Mouse (Mus musculus) cerebellum, postnatal 25 days (tissue): Measurements from ENCODE around the gene Glce.

Experiments
- DNase-seq, 2 experiments: peaks; one replicate each; pipeline ENCODE4 v3.0.0; 2021; ENCODE audit warnings: mixed read lengths in 2 of 2

Glce gene

DNA sequence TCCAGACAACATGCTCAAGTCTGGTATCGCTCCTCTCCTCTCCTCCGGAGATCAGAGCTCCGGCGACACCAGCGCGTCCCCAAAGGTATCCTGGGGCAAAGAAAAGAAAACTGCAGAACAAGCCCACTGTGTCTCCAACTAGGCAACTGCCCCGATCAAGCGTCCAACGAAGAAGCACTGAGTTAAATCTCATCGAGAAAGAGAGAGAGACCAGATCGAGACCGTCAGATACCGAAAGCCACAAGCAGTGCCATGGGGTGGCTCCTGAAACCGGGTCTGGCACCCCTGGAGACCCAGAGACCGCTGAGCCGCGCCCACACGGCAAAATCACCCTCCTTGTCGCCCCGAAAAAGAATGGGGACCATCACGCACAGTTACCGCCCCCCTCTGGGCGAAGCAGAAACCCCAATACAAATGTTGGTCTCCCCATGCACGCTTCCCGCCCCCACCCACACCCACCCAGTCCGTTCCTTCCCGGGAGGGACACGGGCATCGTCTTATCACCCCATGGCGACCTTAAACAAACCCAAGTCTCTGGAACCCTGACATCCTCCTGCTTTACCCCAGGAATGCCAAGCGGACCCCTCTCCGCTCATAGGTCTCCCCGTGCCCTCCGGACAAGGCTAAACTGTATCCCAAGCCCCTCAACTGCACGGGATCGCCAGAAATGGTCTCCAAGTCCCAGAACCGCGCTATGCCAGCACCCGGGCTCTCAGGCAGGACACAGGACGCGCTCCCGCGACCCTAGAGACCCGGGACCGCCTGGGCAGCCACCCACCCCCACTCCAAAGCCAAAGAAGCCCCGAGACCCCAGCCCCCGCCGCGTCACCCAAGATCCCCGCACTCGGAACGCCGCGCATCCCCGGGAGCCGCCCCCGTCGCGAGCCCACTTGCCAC lies 656 bp downstream of the Glce start:
- peak; percentile 61 to 72 for DNase-seq

DNA sequence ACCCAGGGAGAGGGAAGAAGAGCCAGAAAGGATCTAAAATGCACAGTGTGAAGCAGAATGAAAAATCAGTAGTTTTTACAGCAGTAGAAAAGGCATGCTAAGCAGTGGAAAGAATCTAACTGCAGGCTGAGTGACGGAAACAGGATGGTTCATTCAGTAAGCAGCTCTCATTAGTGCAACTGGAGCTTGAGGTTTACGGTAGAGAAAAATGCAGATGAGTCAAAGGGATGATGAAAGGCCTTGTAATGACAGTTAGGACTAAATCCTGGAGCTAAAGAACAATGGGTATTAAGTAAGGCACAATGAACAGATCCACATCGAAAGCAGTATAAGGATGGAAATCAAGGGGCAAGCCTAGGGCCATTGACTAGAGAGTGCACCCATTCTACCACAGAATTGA lies 3.7 kb downstream of the Glce start:
- no peak for DNase-seq

DNA sequence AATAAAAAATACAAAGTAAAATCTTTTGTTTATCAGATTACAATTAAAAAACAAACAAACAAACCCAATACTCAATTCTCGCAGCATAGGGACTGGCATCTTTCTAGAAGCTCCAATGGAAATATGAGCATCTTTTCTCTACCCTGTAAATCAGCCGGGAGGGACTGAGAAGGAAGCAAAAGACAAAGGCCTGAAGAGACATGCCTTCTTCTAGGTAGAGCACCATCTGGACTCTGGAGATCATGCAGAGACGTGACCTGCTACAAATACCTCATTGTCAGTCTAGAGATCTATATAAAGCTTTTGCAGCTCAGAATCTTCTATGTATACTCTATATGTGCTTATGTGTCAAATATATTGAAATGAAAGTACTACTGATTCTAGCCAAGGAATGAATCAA lies 6.6 kb downstream of the Glce start:
- DNase-seq, result peak; percentile 50 to 70

DNA sequence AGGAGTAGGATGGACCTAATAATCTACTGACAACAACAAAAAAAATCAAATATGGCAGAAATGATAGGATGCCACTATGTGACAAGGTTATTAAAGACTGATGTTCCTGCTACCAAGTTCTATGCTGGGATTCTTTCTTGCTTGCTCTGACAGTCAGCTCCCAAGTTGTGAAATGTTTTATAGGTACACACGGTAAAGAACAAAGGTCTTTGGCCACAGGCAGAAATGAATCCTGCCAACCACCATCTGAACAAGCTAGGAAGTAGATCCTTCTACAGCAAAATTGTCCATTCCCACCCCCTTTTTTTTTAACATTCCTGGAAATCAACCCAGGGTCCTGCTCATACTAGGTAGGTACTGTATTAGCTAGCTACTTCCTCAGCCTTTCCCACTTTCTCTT lies 25.9 kb downstream of the Glce start:
- no peak for DNase-seq

DNA sequence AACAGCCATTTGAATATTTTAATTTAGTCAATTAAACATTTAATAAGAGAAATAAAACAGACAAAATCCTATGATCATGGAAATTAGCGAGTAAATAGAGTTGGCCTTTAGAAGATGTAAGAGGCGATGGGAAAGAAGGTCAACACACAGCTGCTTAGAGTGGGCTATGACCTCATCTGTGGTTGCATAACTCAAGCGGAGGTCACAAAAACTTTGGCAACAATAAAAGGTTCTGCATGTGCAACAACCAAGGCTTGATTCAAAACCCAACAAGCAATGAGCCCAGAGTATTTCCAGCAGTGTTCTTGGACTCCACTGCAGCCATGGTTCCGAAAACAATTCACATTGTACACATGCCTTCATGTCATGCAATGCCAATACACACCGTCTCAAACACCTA lies 30.9 kb downstream of the Glce start:
- DNase-seq, result no peak

DNA sequence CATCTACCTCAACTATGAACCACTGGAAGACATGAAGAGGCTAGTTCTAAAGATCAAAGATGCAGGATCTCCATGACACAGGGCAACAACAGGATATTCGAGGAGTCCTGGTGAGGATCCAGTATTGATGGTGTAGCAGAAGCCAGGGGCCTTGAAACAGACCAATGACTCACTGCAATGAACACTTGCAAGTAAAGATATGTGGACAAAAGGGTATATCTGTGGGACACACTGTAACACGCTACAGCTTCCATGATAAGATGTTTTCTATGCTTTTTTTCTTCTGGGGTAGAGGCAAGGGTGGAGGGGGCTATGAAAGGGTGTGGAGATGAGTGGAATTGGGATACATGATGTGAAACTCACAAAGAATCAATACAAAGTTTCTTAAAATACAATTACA lies 36.9 kb downstream of the Glce start:
- DNase-seq, result no peak

DNA sequence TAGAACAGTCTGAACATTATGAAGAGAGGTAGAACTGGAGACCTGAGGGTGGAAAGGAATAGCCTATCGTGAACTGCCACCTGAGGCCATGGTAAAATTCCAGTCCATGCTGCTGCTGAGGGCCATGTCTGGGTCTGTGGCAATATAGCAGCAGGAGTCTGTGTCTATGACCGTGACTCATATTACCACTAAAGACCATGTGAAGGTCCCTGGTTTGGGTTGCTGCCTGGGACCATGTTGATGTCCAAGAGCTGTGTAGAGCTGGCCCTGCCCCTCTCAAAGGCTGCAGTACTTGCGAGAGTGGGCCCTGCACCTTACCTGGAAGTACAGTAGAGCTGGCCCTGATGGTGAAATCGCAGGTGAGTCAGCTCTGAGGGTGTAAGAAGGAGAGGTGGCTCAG lies 37.6 kb downstream of the Glce start:
- DNase-seq, result no peak

DNA sequence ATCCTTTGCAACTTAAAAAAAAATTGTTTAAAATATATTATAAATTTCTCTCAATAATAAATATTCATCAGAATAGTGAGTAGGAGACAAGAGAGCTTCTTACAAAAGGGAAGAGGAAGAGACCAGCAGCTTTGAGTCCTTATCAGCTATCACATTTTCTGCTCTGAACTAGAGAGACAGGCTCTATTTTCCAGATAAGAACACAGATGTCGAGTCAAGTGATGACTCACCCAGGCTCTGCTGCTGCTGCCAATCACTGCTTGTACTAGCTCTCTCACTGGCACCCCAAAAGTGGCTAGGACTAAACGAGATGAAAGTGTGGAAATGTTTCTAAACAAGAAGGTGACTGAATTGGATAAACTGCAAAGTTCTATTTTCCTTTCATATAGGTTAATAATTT lies 39.5 kb downstream of the Glce start:
- DNase-seq, result no peak

DNA sequence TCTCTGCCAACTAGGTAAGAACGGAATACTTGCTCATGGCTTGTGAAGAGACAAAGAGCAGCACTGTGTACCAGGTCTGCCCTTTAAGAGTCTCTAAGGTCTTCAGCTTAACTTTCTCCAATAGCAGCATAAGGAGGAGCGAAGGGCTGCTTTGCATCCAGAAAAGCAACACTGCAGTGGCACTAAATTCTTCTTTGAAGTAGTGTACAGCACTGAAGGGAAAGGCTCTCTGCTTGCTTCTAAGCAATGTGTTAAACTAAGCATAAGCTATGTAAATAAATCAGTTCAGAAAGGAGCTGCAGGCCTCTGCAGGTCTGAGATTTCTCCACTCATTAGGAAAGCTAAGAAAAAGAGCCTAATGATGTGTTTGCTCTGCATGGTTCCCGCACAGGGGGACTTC lies 40.9 kb downstream of the Glce start:
- DNase-seq, result no peak

DNA sequence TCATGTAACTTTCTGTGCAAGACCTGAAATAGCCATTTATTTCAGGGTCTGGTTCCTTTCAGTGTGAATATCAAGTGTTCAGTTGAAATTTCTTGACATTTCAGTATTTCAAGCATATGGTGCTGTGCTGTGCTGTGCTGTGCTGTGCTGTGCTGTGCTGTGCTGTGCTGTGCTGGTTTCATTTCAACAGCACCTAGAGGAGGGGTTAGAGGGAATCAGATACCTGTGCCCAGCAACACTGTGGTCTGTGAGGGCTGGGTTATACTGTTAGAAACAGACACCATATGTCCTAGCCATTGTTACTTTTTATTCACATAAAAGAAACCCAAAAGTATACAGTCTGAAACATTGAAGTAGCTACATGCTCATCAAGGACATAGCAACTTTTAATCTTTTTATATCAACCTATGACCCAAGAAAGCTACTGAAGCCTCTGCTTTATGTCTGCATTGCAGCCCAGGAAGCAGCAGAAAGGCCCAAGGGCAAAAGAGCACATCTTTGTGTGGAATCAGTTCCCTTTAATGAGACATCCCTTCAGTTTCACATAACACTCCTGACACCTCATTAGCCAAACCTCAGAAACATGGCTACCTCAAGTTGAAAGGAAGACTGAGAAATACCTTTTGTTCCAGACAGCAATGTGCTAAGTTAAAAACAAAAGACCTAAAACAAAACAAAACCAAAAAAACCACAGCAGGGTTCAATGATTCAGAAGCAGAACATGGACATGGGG lies 42.3 kb downstream of the Glce start:
- DNase-seq, result no peak

DNA sequence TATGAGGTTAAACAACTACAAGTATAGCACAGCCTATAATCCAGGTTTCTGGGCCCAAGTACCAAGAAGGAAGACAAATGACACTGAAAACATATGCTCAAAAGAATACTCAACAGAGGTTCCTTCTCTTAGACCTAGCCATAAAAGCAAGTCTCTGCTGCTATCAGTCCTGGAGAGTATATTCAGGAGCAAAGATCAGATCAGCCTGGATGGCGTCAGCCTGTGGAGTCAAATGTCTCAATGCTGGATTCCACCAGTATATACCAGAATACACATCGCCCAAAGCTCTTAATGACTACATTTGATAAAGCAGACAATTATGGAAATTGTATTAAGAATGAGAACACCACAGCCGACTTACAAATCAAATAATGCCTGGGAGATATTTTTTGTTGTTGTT lies 60.2 kb downstream of the Glce start:
- DNase-seq, result no peak

DNA sequence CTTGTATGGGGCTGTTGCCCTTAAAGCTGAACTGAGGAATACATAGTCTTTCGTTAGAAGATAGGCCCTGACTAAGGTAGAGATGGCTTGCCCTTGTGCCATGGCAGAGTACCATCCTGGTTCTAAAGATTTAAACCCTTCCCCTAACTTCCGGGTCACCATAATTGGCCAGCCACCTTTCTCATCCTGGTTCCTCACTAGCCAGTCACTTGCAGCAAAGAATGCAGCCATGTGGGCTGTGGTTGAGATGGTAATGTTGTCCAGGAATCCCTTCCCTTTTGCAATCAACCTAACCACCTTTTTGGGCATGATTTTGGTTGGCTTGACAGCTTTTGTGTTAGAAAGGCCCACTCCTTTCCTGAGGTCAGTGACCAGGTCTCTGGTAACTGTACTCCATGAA lies 62.0 kb downstream of the Glce start:
- DNase-seq, result no peak

DNA sequence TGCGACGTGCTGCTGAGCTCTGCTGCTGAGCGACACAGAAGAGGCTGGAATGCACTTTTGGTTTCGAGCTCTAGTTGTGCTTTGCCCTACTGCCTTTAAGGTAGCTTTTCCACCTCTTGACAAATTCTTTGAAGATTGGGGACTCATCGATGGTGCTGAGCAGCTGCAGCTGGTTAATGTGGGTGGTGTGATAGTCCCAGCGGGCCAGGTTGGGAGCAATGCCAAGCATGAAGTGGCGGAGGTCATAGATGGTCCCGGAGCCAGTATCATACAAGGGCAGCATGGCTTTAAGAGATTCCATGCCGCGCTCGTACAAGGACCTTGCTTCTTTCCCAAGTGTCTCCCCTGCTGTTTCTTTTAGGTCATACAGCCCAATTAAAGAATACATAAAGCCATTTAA lies 62.5 kb downstream of the Glce start:
- DNase-seq, result no peak

DNA sequence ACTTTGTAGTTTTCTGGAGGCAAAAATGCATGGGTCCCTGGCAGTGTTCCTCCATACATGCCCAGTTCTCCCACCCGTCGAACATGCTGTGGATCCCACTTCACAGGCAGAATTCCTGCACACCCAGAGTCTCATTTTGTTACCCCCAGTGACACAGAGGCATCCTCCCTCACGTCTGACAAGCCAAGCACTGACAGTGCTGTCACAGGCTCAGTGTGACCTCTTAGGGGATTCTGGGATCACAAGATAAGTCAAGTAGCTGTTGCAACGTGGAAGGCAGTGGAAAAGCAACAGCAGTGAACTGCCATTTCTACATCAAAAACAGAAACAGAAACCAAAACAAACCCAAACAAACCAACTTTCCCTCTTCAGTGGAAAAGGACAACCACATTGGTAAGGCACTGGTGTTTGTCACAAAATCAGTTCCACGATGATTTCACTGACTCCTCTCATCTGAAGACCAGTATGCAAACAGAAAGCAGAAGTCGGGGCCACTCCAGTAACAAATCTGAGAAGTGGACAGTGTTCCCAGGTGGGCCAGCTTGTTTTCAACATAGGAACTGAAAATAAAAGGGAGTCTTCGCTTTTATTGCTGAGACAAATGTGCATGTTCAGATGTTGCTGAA lies 64.5 kb downstream of the Glce start:
- DNase-seq, result no peak

DNA sequence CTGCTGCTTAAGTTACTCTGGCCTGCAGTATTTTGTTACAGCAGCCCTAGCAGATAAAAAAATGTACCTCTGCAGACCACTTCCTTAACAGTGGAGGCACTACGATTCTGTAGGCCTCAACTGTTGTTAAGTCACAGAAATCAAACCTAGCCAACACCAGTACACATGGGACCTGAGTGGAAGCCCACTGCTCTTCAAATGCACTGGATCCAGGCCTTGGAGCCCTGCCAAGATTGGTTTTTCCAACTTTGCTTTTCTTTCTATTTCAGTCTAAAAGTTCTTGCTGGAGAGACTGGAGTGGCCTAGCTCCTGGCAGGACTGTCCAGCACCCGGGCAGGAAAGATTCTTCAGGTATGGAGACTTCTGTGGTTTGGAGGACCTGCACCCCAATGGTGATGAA lies 66.2 kb downstream of the Glce start:
- no peak for DNase-seq

DNA sequence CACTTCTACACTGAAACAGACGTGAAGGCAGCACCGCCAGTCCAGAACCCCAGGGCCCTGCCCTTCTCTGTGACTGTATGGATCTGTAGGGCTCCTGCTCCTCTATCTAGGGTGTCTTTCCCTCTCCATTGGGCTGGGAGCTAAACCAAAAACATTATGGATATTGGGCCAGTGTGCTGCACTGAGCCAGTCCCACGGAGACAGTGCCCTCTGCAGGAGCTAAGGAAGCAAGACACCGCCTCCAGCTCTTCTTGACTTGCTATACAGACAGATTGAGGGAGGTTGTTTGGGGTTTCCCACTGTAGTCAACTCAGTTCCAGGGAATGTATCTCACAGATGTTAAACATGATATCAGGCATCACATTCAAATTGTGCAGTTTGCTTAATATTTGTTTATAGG lies 71.7 kb downstream of the Glce start:
- peak in 1 of 2 experiments; percentile 57 for DNase-seq

DNA sequence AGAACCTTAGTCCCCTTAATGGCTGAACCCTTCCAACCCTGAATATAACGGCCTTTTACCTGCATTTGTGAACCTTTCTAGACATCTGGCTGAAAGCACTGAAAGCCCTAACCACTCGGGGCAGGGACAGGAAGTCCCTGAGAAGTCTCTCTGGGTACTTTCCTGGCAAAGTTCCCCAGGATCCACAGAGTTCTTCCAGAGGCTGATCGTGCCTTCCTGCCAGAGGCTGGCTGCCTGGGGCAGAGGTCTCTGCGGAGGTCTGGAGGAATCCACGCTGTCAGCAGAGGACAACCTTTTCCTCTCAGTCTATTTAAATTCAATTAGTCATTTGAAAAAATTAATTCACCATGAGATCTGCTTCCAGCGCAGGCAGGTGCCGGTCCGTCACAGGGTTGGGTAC lies 73.3 kb downstream of the Glce start:
- no peak for DNase-seq

DNA sequence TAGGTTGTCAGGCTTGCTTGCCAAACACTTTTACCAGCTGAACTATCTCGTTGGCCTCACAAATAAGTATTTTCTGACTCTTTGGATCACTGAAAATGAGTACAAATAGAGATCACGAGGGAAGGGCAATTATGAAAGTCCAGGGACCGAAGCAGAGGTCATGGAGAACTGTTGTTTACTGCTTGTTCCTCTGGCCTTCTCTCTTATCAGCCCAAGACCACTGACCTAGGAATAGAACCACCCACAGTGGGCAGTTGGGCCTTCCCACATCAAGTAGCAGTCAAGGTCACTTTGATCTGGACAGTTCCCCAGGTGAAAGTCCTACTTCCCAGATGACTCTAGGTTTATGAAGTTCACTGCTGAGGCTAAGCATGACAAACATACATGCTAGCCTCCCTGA lies 80.3 kb downstream of the Glce start:
- no peak for DNase-seq

DNA sequence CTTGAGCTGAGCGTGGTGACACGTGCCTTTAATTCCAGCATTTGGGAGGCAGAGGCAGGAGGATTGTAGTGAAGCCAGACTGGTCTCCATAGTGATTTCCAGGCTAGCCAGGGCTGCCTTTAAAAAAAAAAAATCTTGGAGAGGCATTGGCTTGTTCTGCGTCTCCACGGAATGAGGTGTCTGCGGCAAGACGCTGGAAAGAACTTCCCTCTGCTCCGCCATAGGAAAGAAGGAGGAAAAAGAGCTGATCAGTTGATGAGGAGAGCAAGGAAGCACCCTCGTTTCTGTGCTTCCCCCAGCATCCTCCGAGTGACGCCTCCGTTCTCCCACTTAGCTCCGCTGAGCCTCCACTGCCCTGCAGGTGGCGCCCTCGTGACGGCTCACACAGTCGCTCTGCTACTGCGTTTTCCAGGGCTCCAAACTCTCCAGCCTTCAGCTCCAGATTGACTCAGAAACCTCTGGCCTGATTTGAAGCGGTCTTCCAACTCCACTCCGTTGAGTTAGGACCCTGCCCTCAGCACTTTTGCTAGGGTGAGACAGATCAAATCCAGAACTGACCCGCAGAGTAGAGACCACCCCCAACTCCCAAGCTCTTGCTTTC lies 82.3 kb downstream of the Glce start:
- DNase-seq, result peak; percentile 94 to 97

DNA sequence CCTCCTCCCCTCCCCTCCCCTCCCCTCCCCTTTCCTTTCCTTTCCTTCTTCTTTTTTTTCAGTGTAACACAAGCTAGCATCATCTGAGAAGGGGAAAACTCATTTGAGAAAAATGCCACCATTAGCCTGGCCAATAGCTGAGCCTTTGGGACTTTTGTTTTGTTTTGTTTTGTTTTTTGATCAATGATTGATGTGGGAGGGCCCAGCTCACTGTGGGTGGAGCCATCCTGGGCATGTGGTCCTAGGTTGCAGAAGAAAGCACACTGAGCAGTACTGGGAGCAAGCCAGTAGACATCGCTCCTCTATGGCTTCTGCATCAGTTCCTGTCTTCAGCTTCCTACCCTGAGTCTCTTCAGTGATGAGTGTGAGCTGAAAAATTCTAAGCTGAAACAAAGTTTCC lies 86.6 kb downstream of the Glce start:
- no peak for DNase-seq

DNA sequence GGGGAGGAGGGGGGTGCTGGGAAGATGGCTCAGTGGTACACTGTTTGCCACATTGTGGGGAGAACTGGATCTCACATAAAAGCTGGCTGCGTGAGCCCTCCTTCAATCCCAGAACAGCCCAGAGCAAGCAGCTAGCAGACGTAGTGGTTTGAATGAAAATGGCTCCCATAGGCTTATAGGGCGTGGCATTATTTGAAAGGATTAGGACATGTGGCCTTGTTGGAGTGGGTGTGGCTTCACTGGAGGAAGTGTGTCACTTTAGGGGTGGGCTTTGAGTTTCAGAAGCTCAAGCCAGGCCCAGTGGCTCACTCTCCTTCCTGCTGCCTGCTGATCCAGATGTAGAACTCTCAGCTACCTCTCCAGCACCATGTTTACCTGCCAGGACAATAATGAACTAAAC lies 90.2 kb downstream of the Glce start:
- no peak for DNase-seq

DNA sequence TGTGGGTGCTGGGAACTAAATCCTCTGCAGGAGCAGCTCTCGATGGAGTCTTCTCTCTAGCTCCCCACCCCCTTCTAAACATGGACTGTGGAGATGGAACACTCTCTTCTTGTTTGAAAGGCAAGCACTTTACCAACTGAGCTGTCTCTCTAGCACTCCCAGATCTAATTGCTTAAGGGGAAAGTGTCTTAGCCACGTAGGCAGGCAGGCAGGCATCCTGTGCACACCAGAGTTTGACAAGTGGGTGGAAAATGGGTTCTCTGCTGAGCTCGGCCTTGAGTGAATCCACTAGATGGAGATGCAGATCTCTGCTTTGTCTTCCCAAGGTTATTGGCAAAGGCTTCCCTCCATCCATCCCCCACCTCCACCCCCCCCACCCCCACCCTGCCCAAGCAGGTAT lies 94.4 kb downstream of the Glce start:
- no peak for DNase-seq

DNA sequence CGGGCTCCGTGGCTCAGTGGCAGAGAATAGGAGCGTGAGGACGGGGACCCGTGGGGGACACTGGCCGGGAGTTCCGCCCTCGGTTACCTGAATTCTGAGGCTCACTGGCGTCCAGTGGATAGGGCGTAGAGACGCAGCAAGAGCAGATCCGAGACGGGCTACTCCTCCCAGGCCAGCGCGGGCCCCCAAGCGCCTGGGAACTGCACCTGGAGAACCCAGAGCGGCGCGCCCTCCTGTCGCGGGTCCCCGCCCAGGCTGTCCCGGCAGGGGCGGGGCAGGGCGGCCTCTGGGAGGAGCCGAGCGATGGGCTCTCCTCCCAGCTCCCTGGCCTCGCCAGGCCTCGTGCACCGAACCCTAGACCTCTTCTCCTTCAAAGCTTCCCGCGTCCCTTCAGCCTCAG lies 95.9 kb downstream of the Glce start, which contains the start of gene Paqr5:
Gene Paqr5, minus strand, starts transcription at position 257 of the 400 bp plus-strand sequence.
- DNase-seq, result peak; percentile 19 to 43
